Mouse (Mus musculus): ENCODE results near the gene Plxna1.

DNA sequence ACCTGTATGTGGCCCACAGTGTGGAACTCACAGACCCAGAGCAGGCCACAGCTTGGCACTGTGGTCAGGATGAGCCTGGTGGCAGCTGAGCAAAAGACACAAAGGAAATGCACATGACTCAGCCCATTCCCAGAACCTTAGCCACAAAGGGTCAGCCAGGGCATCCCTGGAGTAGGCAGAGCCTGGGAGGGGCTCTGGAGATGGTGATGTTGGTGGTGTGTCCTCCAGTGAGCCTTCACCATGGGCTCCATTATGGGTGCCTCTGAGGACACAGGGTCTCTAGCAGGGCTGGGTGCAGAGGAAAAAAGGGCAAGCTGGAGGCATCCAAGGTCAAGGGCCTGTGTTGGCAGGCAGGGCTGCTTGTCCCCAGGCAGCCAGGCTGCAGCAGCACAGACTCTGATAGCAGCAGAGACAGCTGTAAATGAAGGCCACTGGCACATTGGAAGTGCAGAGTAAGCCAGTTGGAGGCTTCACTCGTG lies 12.3 kb downstream of the Plxna1 start:
- TF ChIP-seq POLR2A (IDR thresholded peaks at IDR 0.05; ENCODE audit: low read depth, low read length) (no peak), CTCF (conservative IDR thresholded peaks at IDR 0.05; ENCODE audit: insufficient read depth, insufficient read length, low read depth, low read length) (no peak)

Data from kidney, adult 2 months (tissue).